Mouse (Mus musculus) hindbrain, embryonic 10.5 days (tissue): ENCODE measurements around the gene Zic2. TPM values are rescaled to one million over a fixed set of nuclear protein-coding genes. Genes with fewer than 3 reads are reported as not detected.

Experiments
- DNase-seq: peaks from one replicate; pipeline ENCODE4 v3.0.0-alpha.2; 2017; ENCODE audit warnings: low spot score
- H3K27ac ChIP-seq: fragments of 300-500 bp; sonication (generic); 2 replicates; pipeline ENCODE4 v1.5.1; 2016; ENCODE audit warnings: mild to moderate bottlenecking, moderate library complexity
- H3K27me3 ChIP-seq: fragments of 300-500 bp; sonication (generic); 2 replicates; pipeline ENCODE4 v1.6.1; 2016; ENCODE audit warnings: mild to moderate bottlenecking; ENCODE audit not compliant: poor library complexity, insufficient read depth, severe bottlenecking
- H3K36me3 ChIP-seq: fragments of 300-500 bp; sonication (generic); 2 replicates; pipeline ENCODE4 v1.6.1; 2016; ENCODE audit warnings: mild to moderate bottlenecking, moderate library complexity
- H3K4me1 ChIP-seq: fragments of 300-500 bp; sonication (generic); replicated peaks from 2 replicates; pipeline ENCODE4 v1.6.1; 2016; ENCODE audit warnings: mild to moderate bottlenecking
- H3K4me3 ChIP-seq: fragments of 300-500 bp; sonication (generic); 2 replicates; pipeline ENCODE4 v1.5.1; 2016; ENCODE audit warnings: mild to moderate bottlenecking, moderate library complexity
- H3K9me3 ChIP-seq: fragments of 300-500 bp; sonication (generic); 2 replicates; pipeline ENCODE4 v1.6.1; 2016; ENCODE audit warnings: mild to moderate bottlenecking, moderate library complexity
- WGBS: fragments of 180-500 bp; shearing (Covaris S2); methylation state at CpG from one replicate; pipeline ENCODE4 v1.1.7; 2016; 5-methylcytosine and 5-hydroxymethylcytosine counted together
- polyA plus RNA-seq: library from polyadenylated mRNA; unstranded; fragments of >200 nt; fragmentation: Nextera tagmentation; extraction: Ambion mirVana; gene quantifications from 2 replicates; pipeline ENCODE4 v1.2.1, GENCODE M21; 2016

The Zic2 gene
- 7.2 and 10.1 TPM in 2 replicates for polyA plus RNA-seq

GRCm38 (mm10) chr14:122474891-122475556, at the start of gene Zic2:
Gene Zic2, plus strand, starts transcription at chr14:122475435.
- H3K27ac ChIP-seq: peak within 1 kb of the TSS; percentile 97
- no peaks in the 10 kb centered on the region for H3K9me3 ChIP-seq
- peaks cover 24% of the 10 kb centered on the region for H3K36me3 ChIP-seq
- peaks cover 60% of the 10 kb centered on the region for H3K4me1 ChIP-seq
- DNase-seq: peak; percentile 88
- under 1% methylated on average over 63 of the region's 73 CpGs for WGBS
- peaks cover 97% of the 10 kb centered on the region for H3K27me3 ChIP-seq
- H3K4me3 ChIP-seq: peak within 1 kb of the TSS; percentile 81

- Histone ChIP-seq H3K4me3 (no peak overlapping the region), H3K27ac (peak overlapping the region; percentile 72), H3K36me3 (no peaks in the 10 kb centered on the region), H3K4me1 (peaks cover 46% of the 10 kb centered on the region), H3K27me3 (0 out of 2 replicates have a peak, but pooled peaks cover 12% of the 10 kb centered on the region), H3K9me3 (no peaks in the 10 kb centered on the region)
- WGBS: 57% methylated on average over 10 of the region's 10 CpGs
- no peak for DNase-seq
These were observed 48.6 kb upstream of the Zic2 start for GRCm38 (mm10) chr14:122426529-122427203.

- DNase-seq: no peak
- H3K9me3 ChIP-seq: no peaks in the 10 kb centered on the region
- no peaks in the 10 kb centered on the region for H3K36me3 ChIP-seq
- no peak overlapping the region for H3K4me3 ChIP-seq
- WGBS: 44% methylated on average over 8 of the region's 8 CpGs
- peaks cover 51% of the 10 kb centered on the region for H3K4me1 ChIP-seq
- H3K27me3 ChIP-seq: 0 out of 2 replicates have a peak, but pooled peaks cover 12% of the 10 kb centered on the region
- peak overlapping the region; percentile 72 for H3K27ac ChIP-seq
These were observed 48.1 kb upstream of the Zic2 start for GRCm38 (mm10) chr14:122427204-122427560.

GRCm38 (mm10) chr14:122427654-122428053, 47.6 kb upstream of the Zic2 start:
- 70% methylated on average over 3 of the region's 3 CpGs for WGBS
- H3K27me3 ChIP-seq: 0 out of 2 replicates have a peak, but pooled peaks cover 12% of the 10 kb centered on the region

GRCm38 (mm10) chr14:122432558-122432957, 42.7 kb upstream of the Zic2 start:
- H3K4me1 ChIP-seq: peaks cover 28% of the 10 kb centered on the region
- 75% methylated on average over 3 of the region's 3 CpGs for WGBS
- no peak overlapping the region for H3K27ac ChIP-seq
- 0 out of 2 replicates have a peak, but pooled peaks cover 4% of the 10 kb centered on the region for H3K27me3 ChIP-seq
- no peak overlapping the region for H3K4me3 ChIP-seq
- H3K9me3 ChIP-seq: no peaks in the 10 kb centered on the region
- no peak for DNase-seq
- H3K36me3 ChIP-seq: no peaks in the 10 kb centered on the region

More at GRCm38 (mm10) chr14:122427654-122428053, 47.6 kb upstream of the Zic2 start:
- Histone ChIP-seq H3K4me3 (no peak overlapping the region), H3K36me3 (no peaks in the 10 kb centered on the region), H3K9me3 (no peaks in the 10 kb centered on the region), H3K27ac (no peak overlapping the region), H3K4me1 (peaks cover 56% of the 10 kb centered on the region)
- no peak for DNase-seq

GRCm38 (mm10) chr14:122434039-122434438, 41.2 kb upstream of the Zic2 start:
- Histone ChIP-seq H3K4me3 (no peak overlapping the region), H3K27me3 (0 out of 2 replicates have a peak, but pooled peaks cover 4% of the 10 kb centered on the region), H3K9me3 (no peaks in the 10 kb centered on the region), H3K36me3 (no peaks in the 10 kb centered on the region), H3K4me1 (peaks cover 23% of the 10 kb centered on the region), H3K27ac (0 out of 2 replicates have a peak overlapping the region, but pooled peaks have one; percentile 3)
- no peak for DNase-seq
- WGBS: 93% methylated on average over 10 of the region's 10 CpGs

- Histone ChIP-seq H3K4me3 (no peak overlapping the region), H3K4me1 (peaks cover 19% of the 10 kb centered on the region), H3K36me3 (no peaks in the 10 kb centered on the region), H3K27me3 (peaks cover 4% of the 10 kb centered on the region; the same call in 1 of the 2 replicates), H3K27ac (no peak overlapping the region), H3K9me3 (no peaks in the 10 kb centered on the region)
- 77% methylated on average over 10 of the region's 10 CpGs for WGBS
- DNase-seq: no peak
These were observed 38.4 kb upstream of the Zic2 start for GRCm38 (mm10) chr14:122436850-122437249.

- peaks cover 87% of the 10 kb centered on the region for H3K27me3 ChIP-seq
- peak overlapping the region; percentile 60 for H3K4me3 ChIP-seq
- H3K4me1 ChIP-seq: peaks cover 56% of the 10 kb centered on the region
- H3K9me3 ChIP-seq: no peaks in the 10 kb centered on the region
- no peak for DNase-seq
- WGBS: 3% methylated on average over 29 of the region's 29 CpGs
- H3K36me3 ChIP-seq: no peaks in the 10 kb centered on the region
- H3K27ac ChIP-seq: peak overlapping the region; percentile 97
These were observed 25.4 kb upstream of the Zic2 start for GRCm38 (mm10) chr14:122449601-122450495.

GRCm38 (mm10) chr14:122450496-122451382, 24.5 kb upstream of the Zic2 start, which contains the start of gene Gm5089:
Gene Gm5089, minus strand, starts transcription at chr14:122451115.
- Histone ChIP-seq H3K36me3 (no peaks in the 10 kb centered on the region), H3K4me1 (peaks cover 64% of the 10 kb centered on the region), H3K27me3 (peaks cover 91% of the 10 kb centered on the region), H3K9me3 (no peaks in the 10 kb centered on the region), H3K27ac (peak within 1 kb of the TSS; percentile 97), H3K4me3 (peak within 1 kb of the TSS; percentile 60)
- DNase-seq: peak; percentile 72
- under 1% methylated on average over 59 of the region's 59 CpGs for WGBS

GRCm38 (mm10) chr14:122451551-122452145, 23.6 kb upstream of the Zic2 start:
- Histone ChIP-seq H3K4me1 (peaks cover 73% of the 10 kb centered on the region), H3K27me3 (peaks cover 88% of the 10 kb centered on the region), H3K9me3 (no peaks in the 10 kb centered on the region), H3K27ac (peak overlapping the region; percentile 97), H3K36me3 (no peaks in the 10 kb centered on the region), H3K4me3 (peak overlapping the region; percentile 60)
- WGBS: 44% methylated on average over 5 of the region's 5 CpGs
- DNase-seq: peak; percentile 27

GRCm38 (mm10) chr14:122452701-122453387, 22.4 kb upstream of the Zic2 start:
- no peaks in the 10 kb centered on the region for H3K9me3 ChIP-seq
- no peaks in the 10 kb centered on the region for H3K36me3 ChIP-seq
- peak overlapping the region; percentile 97 for H3K27ac ChIP-seq
- peak overlapping the region; percentile 41 for H3K4me3 ChIP-seq
- peaks cover 73% of the 10 kb centered on the region for H3K4me1 ChIP-seq
- peak; percentile 74 for DNase-seq
- WGBS: 6% methylated on average over 13 of the region's 13 CpGs
- H3K27me3 ChIP-seq: peaks cover 77% of the 10 kb centered on the region
